Mouse (Mus musculus) MEL (cell line): ENCODE data around the gene Trhr2. TPM values are rescaled to one million over a fixed set of nuclear protein-coding genes. Genes with fewer than 3 reads are reported as not detected.

Experiments
- DNase-seq: peaks from one replicate; pipeline ENCODE4 v3.0.0; 2011; ENCODE audit warnings: low read depth, low spot score
- H3K27ac ChIP-seq: 2 replicates; pipeline ENCODE4 v1.5.1; 2012; ENCODE audit warnings: low read depth, mild to moderate bottlenecking, control low read depth, low read length, moderate library complexity; ENCODE audit not compliant: control insufficient read depth
- H3K27me3 ChIP-seq, 2 experiments: fragments of 150-350 bp in 1 of 2; sonication (generic) in 1 of 2; 2 replicates each; pipeline ENCODE4 v1.6.1; 2012; ENCODE audit warnings: low read length in 2 of 2, mild to moderate bottlenecking in 2 of 2, improper control_type of control experiment in 1 of 2, moderate library complexity in 1 of 2; ENCODE audit not compliant: insufficient read depth in 2 of 2, control insufficient read depth in 1 of 2
- H3K36me3 ChIP-seq, 2 experiments: 2 replicates each; pipeline ENCODE4 v1.6.1; 2012 to 2014; ENCODE audit warnings: low read length in 2 of 2, improper control_type of control experiment in 1 of 2, inconsistent platforms in 1 of 2, mild to moderate bottlenecking in 1 of 2; ENCODE audit not compliant: insufficient read depth in 2 of 2, control insufficient read depth in 1 of 2
- H3K4me1 ChIP-seq, 2 experiments: fragments of 150-350 bp in 1 of 2; sonication (generic) in 1 of 2; 2 replicates each; pipeline ENCODE4 v1.6.1; 2012; ENCODE audit warnings: low read length in 2 of 2, improper control_type of control experiment in 1 of 2, mild to moderate bottlenecking in 1 of 2; ENCODE audit not compliant: insufficient read depth in 2 of 2, control insufficient read depth in 1 of 2
- H3K4me3 ChIP-seq, 2 experiments: fragments of 150-350 bp in 1 of 2; sonication (generic) in 1 of 2; 2 replicates each; pipeline ENCODE4 v1.5.1; 2012; ENCODE audit warnings: low read depth in 2 of 2, low read length in 2 of 2, mild to moderate bottlenecking in 2 of 2, moderate library complexity in 2 of 2, control low read depth in 1 of 2, improper control_type of control experiment in 1 of 2; ENCODE audit not compliant: control insufficient read depth in 1 of 2, insufficient read depth in 1 of 2
- H3K79me2 ChIP-seq: 2 replicates; pipeline ENCODE4 v1.6.1; 2012; ENCODE audit warnings: mild to moderate bottlenecking, low read length, moderate library complexity; ENCODE audit not compliant: control insufficient read depth, poor library complexity, insufficient read depth
- H3K9ac ChIP-seq: 2 replicates; pipeline ENCODE4 v1.6.1; 2012; ENCODE audit warnings: low read depth, mild to moderate bottlenecking, control low read depth, low read length, moderate library complexity; ENCODE audit not compliant: control insufficient read depth, poor library complexity, severe bottlenecking
- H3K9me3 ChIP-seq: fragments of 150-350 bp; sonication (generic); replicated peaks from 2 replicates; pipeline ENCODE4 v1.6.1; 2012; ENCODE audit warnings: mild to moderate bottlenecking, low read length, improper control_type of control experiment, moderate library complexity; ENCODE audit not compliant: insufficient read depth
- BHLHE40 ChIP-seq: IDR thresholded peaks from 2 replicates; pipeline ENCODE4 v1.6.1; 2012; ENCODE audit warnings: low read depth, mild to moderate bottlenecking, inconsistent platforms, low read length, improper control_type of control experiment, borderline replicate concordance
- CHD2 ChIP-seq: IDR thresholded peaks from 2 replicates; pipeline ENCODE4 v1.6.1; 2011; ENCODE audit warnings: low read length, improper control_type of control experiment
- E2F4 ChIP-seq: IDR thresholded peaks from 2 replicates; pipeline ENCODE4 v1.6.1; 2011; ENCODE audit warnings: low read depth, low read length, improper control_type of control experiment, borderline replicate concordance
- ELF1 ChIP-seq: IDR thresholded peaks from 2 replicates; pipeline ENCODE4 v1.6.1; 2014; ENCODE audit warnings: low read depth, mild to moderate bottlenecking, inconsistent platforms, low read length, improper control_type of control experiment, moderate library complexity
- EP300 ChIP-seq, 2 experiments: IDR thresholded peaks; 2 replicates each; pipeline ENCODE4 v1.6.1; 2011; ENCODE audit warnings: improper control_type of control experiment in 2 of 2, low read length in 2 of 2, low read depth in 1 of 2, mild to moderate bottlenecking in 1 of 2
- ETS1 ChIP-seq: IDR thresholded peaks from 2 replicates; pipeline ENCODE4 v1.6.1; 2012; ENCODE audit warnings: low read depth, mild to moderate bottlenecking, inconsistent platforms, low read length, improper control_type of control experiment, moderate library complexity
- GABPA ChIP-seq: IDR thresholded peaks from 2 replicates; pipeline ENCODE4 v1.6.1; 2012; ENCODE audit warnings: low read depth, mild to moderate bottlenecking, inconsistent platforms, low read length, improper control_type of control experiment, moderate library complexity
- GATA1 ChIP-seq: IDR thresholded peaks from 2 replicates; pipeline ENCODE4 v1.6.1; 2011; ENCODE audit warnings: low read depth, low read length, improper control_type of control experiment
- HCFC1 ChIP-seq: IDR thresholded peaks from 2 replicates; pipeline ENCODE4 v1.6.1; 2012; ENCODE audit warnings: low read depth, mild to moderate bottlenecking, inconsistent platforms, low read length, improper control_type of control experiment, moderate library complexity
- MAFK ChIP-seq: IDR thresholded peaks from 2 replicates; pipeline ENCODE4 v1.6.1; 2011; ENCODE audit warnings: low read depth, mild to moderate bottlenecking, low read length, improper control_type of control experiment, borderline replicate concordance
- MAX ChIP-seq: IDR thresholded peaks from 2 replicates; pipeline ENCODE4 v1.6.1; 2011; ENCODE audit warnings: low read length, improper control_type of control experiment
- MAZ ChIP-seq: IDR thresholded peaks from 2 replicates; pipeline ENCODE4 v1.6.1; 2012; ENCODE audit warnings: low read depth, mild to moderate bottlenecking, inconsistent platforms, low read length, improper control_type of control experiment
- MEF2A ChIP-seq: IDR thresholded peaks from 2 replicates; pipeline ENCODE4 v1.6.1; 2014; ENCODE audit warnings: low read depth, mild to moderate bottlenecking, inconsistent platforms, low read length, improper control_type of control experiment; ENCODE audit not compliant: poor library complexity, insufficient replicate concordance, severe bottlenecking; ENCODE audit errors: extremely low read depth
- MXI1 ChIP-seq: IDR thresholded peaks from 2 replicates; pipeline ENCODE4 v1.6.1; 2011; ENCODE audit warnings: mild to moderate bottlenecking, low read depth, low read length, improper control_type of control experiment
- MYB ChIP-seq: IDR thresholded peaks from 2 replicates; pipeline ENCODE4 v1.6.1; 2011; ENCODE audit warnings: mild to moderate bottlenecking, low read depth, low read length, improper control_type of control experiment
- RCOR1 ChIP-seq: IDR thresholded peaks from 2 replicates; pipeline ENCODE4 v1.6.1; 2012; ENCODE audit warnings: low read depth, mild to moderate bottlenecking, inconsistent platforms, low read length, improper control_type of control experiment
- SIN3A ChIP-seq: IDR thresholded peaks from 2 replicates; pipeline ENCODE4 v1.6.1; 2012; ENCODE audit warnings: low read length, improper control_type of control experiment, inconsistent platforms
- TAL1 ChIP-seq: IDR thresholded peaks from 2 replicates; pipeline ENCODE4 v1.6.1; 2012; ENCODE audit warnings: mild to moderate bottlenecking, inconsistent platforms, low read length, moderate library complexity, mixed read lengths
- TBP ChIP-seq: IDR thresholded peaks from 2 replicates; pipeline ENCODE4 v1.8.0; 2011; ENCODE audit warnings: low read depth, low read length, improper control_type of control experiment
- TCF12 ChIP-seq: IDR thresholded peaks from 2 replicates; pipeline ENCODE4 v1.6.1; 2014; ENCODE audit warnings: low read depth, mild to moderate bottlenecking, inconsistent platforms, low read length, improper control_type of control experiment, moderate library complexity
- UBTF ChIP-seq: IDR thresholded peaks from 2 replicates; pipeline ENCODE4 v1.6.1; 2012; ENCODE audit warnings: low read depth, mild to moderate bottlenecking, inconsistent platforms, low read length, improper control_type of control experiment, moderate library complexity, borderline replicate concordance; ENCODE audit not compliant: insufficient read depth
- USF2 ChIP-seq, 2 experiments: IDR thresholded peaks; 2 replicates each; pipeline ENCODE4 v1.6.1; 2011 to 2012; ENCODE audit warnings: improper control_type of control experiment in 2 of 2, low read length in 2 of 2, borderline replicate concordance in 1 of 2, inconsistent platforms in 1 of 2, low read depth in 1 of 2, mild to moderate bottlenecking in 1 of 2; ENCODE audit not compliant: insufficient read depth in 1 of 2
- ZC3H11A ChIP-seq: IDR thresholded peaks from 2 replicates; pipeline ENCODE4 v1.6.1; 2012; ENCODE audit warnings: low read depth, mild to moderate bottlenecking, inconsistent platforms, low read length, improper control_type of control experiment
- ZNF384 ChIP-seq: IDR thresholded peaks from 2 replicates; pipeline ENCODE4 v1.6.1; 2012; ENCODE audit warnings: low read depth, mild to moderate bottlenecking, inconsistent platforms, low read length, improper control_type of control experiment
- polyA plus RNA-seq, 2 experiments: library from polyadenylated mRNA; stranded (reverse) in 1 of 2; unstranded in 1 of 2; fragments of >175 nt in 1 of 2; fragments of >200 nt in 1 of 2; gene quantifications; 2 replicates each; pipeline versions ENCODE4 v1.2.1 to v1.2.4; 2012; ENCODE audit warnings: low replicate concordance in 2 of 2, low read depth in 1 of 2; ENCODE audit not compliant: insufficient read length in 2 of 2, insufficient read depth in 1 of 2, missing spikeins in 1 of 2
- total RNA-seq: library from RNA; depleted of rRNA; stranded (reverse); fragments of 300-350 nt; gene quantifications from 2 replicates; pipeline ENCODE4 v1.2.3, GENCODE M21; 2012

Gene Trhr2
- total and polyA plus RNA-seq, 3 experiments: 0.07 to 0.12 TPM; not detected in 1

GRCm38 (mm10) chr8:122319045-122319707 is 41.4 kb downstream of the Trhr2 start:
- Histone ChIP-seq H3K9ac (peak overlapping the region; percentile 62), H3K36me3 (peaks cover 11 to 84% of the 10 kb centered on the region in 2 experiments), H3K4me1 (peaks cover 41 to 88% of the 10 kb centered on the region in 2 experiments), H3K4me3 (no peak overlapping the region), H3K79me2 (peaks cover 11% of the 10 kb centered on the region), H3K27ac (peak overlapping the region; percentile 98)
- TF ChIP-seq USF2 (IDR thresholded peaks at IDR 0.05; ENCODE audit: borderline replicate concordance in 1 of 2, insufficient read depth in 1 of 2, low read depth in 1 of 2, low read length in 2 of 2) (no peak), UBTF (peak; percentile 46; the same call in 1 of the 2 replicates), CHD2 (no peak), ETS1 (peak; percentile 92), MYB (0 out of 2 replicates have a peak, but pooled peaks have one; percentile 47), E2F4 (peak; percentile 82), BHLHE40 (no peak), TCF12 (peak; percentile 98), ELF1 (0 out of 2 replicates have a peak, but pooled peaks have one; percentile 1), SIN3A (peak; percentile 91), HCFC1 (no peak), GATA1 (peak; percentile 92), ZNF384 (no peak), GABPA (no peak), TAL1 (peak; percentile 63), MEF2A (0 out of 2 replicates have a peak, but pooled peaks have one; percentile 38), MAZ (peak; percentile 95), ZC3H11A (no peak), MAFK (peak; percentile 22; the same call in 1 of the 2 replicates), MXI1 (peak; percentile 37; the same call in 1 of the 2 replicates), EP300 (IDR thresholded peaks at IDR 0.05; ENCODE audit: low read depth in 1 of 2, low read length in 2 of 2) (peak; percentile 82 to 98), RCOR1 (peak; percentile 48; the same call in 1 of the 2 replicates), TBP (0 out of 2 replicates have a peak, but pooled peaks have one; percentile 13), MAX (no peak)
- TF ChIP-seq, all 39 proteins: peak for 16
- Histone ChIP-seq H3K9me3 (no peaks in the 10 kb centered on the region), H3K27me3 (no peaks in the 10 kb centered on the region)
- peak; percentile 68 for DNase-seq
